Mouse (Mus musculus): ENCODE measurements around the gene Sfswap.
"Not testable (repeated sequence)": the region's sequence is repeated elsewhere in the genome, so short reads cannot be mapped to it uniquely, and the experiment has no call there.

Sfswap gene

DNA sequence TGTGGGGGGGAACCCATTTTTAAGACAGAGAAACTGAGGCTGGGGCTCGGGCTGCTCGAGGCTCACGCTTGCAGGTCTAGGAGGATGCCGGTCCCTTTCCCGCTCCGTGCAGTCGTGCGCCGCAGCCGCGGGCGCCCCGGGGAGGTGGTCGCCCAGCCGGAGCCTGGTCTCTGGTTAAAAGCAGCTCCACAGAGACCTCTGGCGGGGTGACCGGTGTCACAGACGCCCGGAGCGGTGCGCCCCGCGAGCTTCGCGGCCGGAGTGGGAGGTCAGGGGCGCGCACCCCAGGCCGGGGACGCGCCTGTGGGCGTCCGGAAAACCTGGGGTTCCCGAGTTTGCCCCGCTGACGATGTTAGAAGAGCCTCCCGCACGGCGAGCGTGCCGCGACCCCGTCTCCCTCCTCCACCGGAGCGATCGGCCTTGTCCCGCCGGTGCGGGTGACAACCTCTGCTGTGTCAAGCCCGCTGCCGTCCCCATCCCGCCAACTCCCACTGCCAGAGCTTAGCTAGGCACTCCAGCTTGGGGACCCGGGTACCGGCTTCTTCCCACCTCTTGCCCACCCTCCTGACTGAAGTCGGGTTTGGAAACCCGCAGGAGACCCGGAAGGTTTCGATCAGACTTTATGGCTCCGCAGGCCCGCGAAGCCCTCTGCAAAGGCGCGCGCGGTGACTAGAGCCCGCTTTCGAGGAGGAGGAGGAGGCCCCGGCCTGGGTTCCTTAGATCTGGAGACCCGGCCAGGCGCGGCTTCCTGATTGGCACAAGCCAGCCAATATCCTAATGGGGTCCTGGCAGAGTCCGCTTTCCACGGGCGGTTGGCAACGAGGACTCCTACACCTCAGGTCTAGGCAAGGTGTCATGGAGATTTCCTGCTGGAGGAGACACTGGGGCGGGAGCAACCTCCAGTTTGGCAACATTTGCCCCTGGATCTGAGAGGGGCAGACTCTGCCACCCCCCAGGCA lies 83.8 kb downstream of the Sfswap start:
- in situ Hi-C loops (cut with MboI; ENCODE audit: low sequenced_read_pairs): loop anchor here (5.0 kb wide), 1 partner anchor 523 kb away; no protein-coding TSS in a partner anchor

GRCm38 (mm10) chr5:129586016-129586415 lies 85.0 kb downstream of the Sfswap start:
- in situ Hi-C loops (cut with MboI; ENCODE audit: low sequenced_read_pairs): loop anchor here (5.0 kb wide), 1 partner anchor 524 kb away; no protein-coding TSS in a partner anchor

DNA sequence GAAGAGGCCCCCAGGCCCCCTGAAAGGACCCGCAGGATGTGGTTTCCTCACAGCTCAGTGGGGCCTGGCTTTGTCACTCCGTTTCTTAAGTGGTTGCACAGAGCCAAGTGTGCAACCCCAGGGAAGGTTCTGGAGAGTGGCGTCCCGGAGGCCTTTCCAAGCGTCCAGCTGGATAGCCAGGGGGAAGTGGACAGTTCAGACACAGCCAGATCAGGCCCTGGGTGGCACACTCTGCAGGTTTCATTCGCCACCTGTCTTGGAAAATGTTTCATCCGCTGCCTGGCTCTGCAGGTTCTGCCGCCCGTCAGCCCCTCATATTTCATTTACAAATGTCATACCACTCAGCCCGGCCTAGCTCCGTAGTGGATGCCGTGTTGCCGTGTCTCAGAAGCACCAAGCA lies 85.5 kb downstream of the Sfswap start:
- in situ Hi-C loops (cut with MboI; ENCODE audit: low sequenced_read_pairs): loop anchor here (5.0 kb wide), 1 partner anchor 524 kb away; no protein-coding TSS in a partner anchor

GRCm38 (mm10) chr5:129590915-129591314 lies 89.9 kb downstream of the Sfswap start:
- in situ Hi-C loops (cut with MboI; ENCODE audit: low sequenced_read_pairs): no loop called here

GRCm38 (mm10) chr5:129594116-129595114 lies 93.4 kb downstream of the Sfswap start:
- in situ Hi-C loops (cut with MboI; ENCODE audit: low sequenced_read_pairs): no loop called here

DNA sequence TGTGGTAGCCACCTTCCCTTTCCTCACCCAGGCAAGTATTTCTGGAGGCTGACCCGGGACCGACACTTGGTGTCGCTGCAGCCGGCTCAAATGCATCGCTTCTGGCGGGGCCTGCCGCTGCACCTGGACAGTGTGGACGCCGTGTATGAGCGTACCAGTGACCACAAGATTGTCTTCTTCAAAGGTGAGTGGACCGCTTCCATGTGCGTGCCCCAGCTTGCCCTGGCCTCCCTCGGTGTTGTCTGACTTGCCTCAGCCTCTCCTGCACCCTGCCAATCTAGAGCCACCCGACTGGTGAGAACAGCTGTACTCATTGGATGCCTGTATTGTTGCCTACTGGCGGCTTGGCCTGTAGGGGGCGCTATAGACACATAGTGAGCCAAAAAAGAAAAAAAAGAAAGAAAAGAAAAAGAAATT lies 101.1 kb downstream of the Sfswap start:
- in situ Hi-C loops (cut with MboI; ENCODE audit: low sequenced_read_pairs): no loop called here

- in situ Hi-C loops (cut with MboI; ENCODE audit: low sequenced_read_pairs): no loop called here
Observed at GRCm38 (mm10) chr5:129607476-129607875, 106.5 kb downstream of the Sfswap start.

DNA sequence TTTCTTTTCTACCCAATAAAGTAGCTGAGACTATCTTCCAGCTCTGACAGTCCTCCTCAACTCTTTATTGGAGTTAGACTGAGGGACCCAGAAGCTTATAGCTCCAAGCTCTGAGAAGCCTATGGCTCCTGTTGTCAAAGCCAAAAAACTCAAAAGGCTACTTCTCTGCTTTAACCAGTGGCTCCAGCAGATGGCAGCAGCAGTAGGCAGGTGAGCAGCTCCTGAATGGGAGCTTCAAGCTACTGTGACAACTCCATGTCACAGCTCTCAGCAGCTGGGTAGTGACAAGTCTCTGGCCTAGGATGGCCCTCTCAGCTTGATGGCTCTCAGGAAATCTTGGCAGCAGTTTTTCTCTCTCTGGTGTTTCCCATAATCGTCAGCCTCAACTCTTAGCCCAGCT lies 110.0 kb downstream of the Sfswap start:
- in situ Hi-C loops (cut with MboI; ENCODE audit: low sequenced_read_pairs): no loop called here

DNA sequence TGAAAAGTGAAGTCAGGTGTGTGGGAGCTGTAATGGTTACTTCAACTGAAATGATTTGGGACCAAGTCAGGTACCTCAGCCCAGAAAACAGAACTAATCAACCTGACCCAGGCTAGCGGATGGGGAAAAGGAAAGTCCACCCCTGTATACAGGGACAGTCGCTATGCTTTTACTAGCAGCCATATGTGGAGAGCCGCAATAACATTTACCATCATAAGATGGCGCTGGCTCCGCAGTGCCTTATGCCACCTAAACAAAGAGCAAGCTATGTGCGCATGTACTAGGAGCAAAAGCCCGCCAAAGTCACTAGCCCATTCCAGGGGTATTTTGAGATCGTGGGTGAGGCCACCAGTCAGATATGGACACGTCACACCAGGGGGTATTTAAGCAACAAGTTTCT lies 119.6 kb downstream of the Sfswap start:
- in situ Hi-C loops (cut with MboI; ENCODE audit: low sequenced_read_pairs): not testable (repeated sequence)
